ENCODE assay signal across 8 mouse cellular contexts in genomic region chr10:59950716-59951191, GRCm38 (mm10). TPM values are rescaled to one million over a fixed set of nuclear protein-coding genes. Genes with fewer than 3 reads are reported as not detected.
DNase-seq lines count a peak whose midpoint lies in the region; ATAC-seq lines count a peak whose summit lies in the region.

No protein-coding gene starts in this region.

- H3K27me3 ChIP-seq in hindbrain, embryonic 16.5 days (replicated peaks; ENCODE audit: control insufficient read depth, insufficient read depth, low read length): no peaks in the 10 kb centered on the region
- H3K27me3 ChIP-seq in megakaryocyte, embryonic 14.5 days (replicated peaks): no peaks in the 10 kb centered on the region

- ATAC-seq in hindbrain, embryonic 16.5 days: peak; percentile 53

- peak overlapping the region; percentile 85 for H3K4me3 ChIP-seq in hindbrain, embryonic 16.5 days (ENCODE audit: low read length)
- peak overlapping the region; percentile 93 for H3K4me3 ChIP-seq in megakaryocyte, embryonic 14.5 days (replicated peaks)

- DNase-seq in T-cell, adult 2 months (ENCODE audit: low spot score): peak; percentile 76
- peak; percentile 69 to 82 for DNase-seq in cerebellum, postnatal 4 days (ENCODE audit: low spot score in 2 of 2)
- peak; percentile 83 for DNase-seq in gastrocnemius, adult 18-20 months (ENCODE audit: low spot score)
- peak; percentile 81 to 89 for DNase-seq in left cerebral cortex, postnatal 14 days (ENCODE audit: low spot score in 2 of 2)
- DNase-seq in right cerebral cortex, postnatal 10 days (ENCODE audit: low spot score in 2 of 2): peak; percentile 87 to 89
- peak; percentile 81 for DNase-seq in urinary bladder, postnatal 14 days (ENCODE audit: low spot score)

- H3K27ac ChIP-seq in hindbrain, embryonic 16.5 days (ENCODE audit: low read depth, low read length): peak overlapping the region; percentile 96

- peaks cover 15% of the 10 kb centered on the region for H3K4me1 ChIP-seq in hindbrain, embryonic 16.5 days (ENCODE audit: control insufficient read depth, insufficient read depth, low read depth, low read length)
- H3K4me1 ChIP-seq in megakaryocyte, embryonic 14.5 days: peaks cover 75% of the 10 kb centered on the region

- 0% methylated on average over 23 of the region's 23 CpGs for WGBS in hindbrain, embryonic 16.5 days

- H3K9ac ChIP-seq in hindbrain, embryonic 16.5 days (ENCODE audit: low read depth, low read length): peak overlapping the region; percentile 93

- no peaks in the 10 kb centered on the region for H3K36me3 ChIP-seq in hindbrain, embryonic 16.5 days (ENCODE audit: control insufficient read depth, insufficient read depth, low read length)
- peaks cover 27% of the 10 kb centered on the region for H3K36me3 ChIP-seq in megakaryocyte, embryonic 14.5 days (replicated peaks; ENCODE audit: low read length)

- intact Hi-C loops in left cerebral cortex, postnatal 14 days (cut with DNase I): loop anchor here (1.0 kb wide), 1 partner anchor 56 kb away; no protein-coding TSS in a partner anchor

- H3K4me2 ChIP-seq in hindbrain, embryonic 16.5 days (ENCODE audit: low read length): peak overlapping the region; percentile 82

- H3K9me3 ChIP-seq in hindbrain, embryonic 16.5 days (ENCODE audit: control insufficient read depth, low read length): no peaks in the 10 kb centered on the region
- no peaks in the 10 kb centered on the region for H3K9me3 ChIP-seq in megakaryocyte, embryonic 14.5 days

RNA-seq across cellular contexts. Expression of gene Ddit4, which starts 0.9 kb away (rescaled TPM):
- total RNA-seq in gastrocnemius, adult 18-20 months (2021): 100 to 1,000 TPM in 1 of 2 experiments, 1 to 10 TPM in 1; 8.1 to 202 TPM
- polyA plus RNA-seq in hindbrain, embryonic 16.5 days (2015; fragmentation: Nextera tagmentation; extraction: Ambion mirVana): 75.3 and 97.1 TPM in 2 replicates
- 10 to 100 TPM; 52.5 to 76.3 TPM for total RNA-seq in left cerebral cortex, postnatal 14 days (2021)
- polyA plus RNA-seq in megakaryocyte, embryonic 14.5 days (2012; ENCODE audit: insufficient read depth, low replicate concordance): 33.2 and 44.6 TPM in 2 replicates

RNA-seq across cellular contexts. Expression of gene Ascc1, which starts 51.9 kb away (rescaled TPM):
- total RNA-seq in gastrocnemius, adult 18-20 months (2021): 10 to 100 TPM; 14.2 to 15.3 TPM
- polyA plus RNA-seq in hindbrain, embryonic 16.5 days (2015; fragmentation: Nextera tagmentation; extraction: Ambion mirVana): 47.7 and 48.3 TPM in 2 replicates
- total RNA-seq in left cerebral cortex, postnatal 14 days (2021): 10 to 100 TPM; 18.1 to 19.4 TPM
- polyA plus RNA-seq in megakaryocyte, embryonic 14.5 days (2012; ENCODE audit: insufficient read depth, low replicate concordance): 126 and 233 TPM in 2 replicates

RNA-seq across cellular contexts. Expression of gene Anapc16, which starts 52.2 kb away (rescaled TPM):
- 10 to 100 TPM; 43.7 to 43.9 TPM for total RNA-seq in gastrocnemius, adult 18-20 months (2021)
- polyA plus RNA-seq in hindbrain, embryonic 16.5 days (2015; fragmentation: Nextera tagmentation; extraction: Ambion mirVana): 101 and 116 TPM in 2 replicates
- 10 to 100 TPM; 60.8 to 67.3 TPM for total RNA-seq in left cerebral cortex, postnatal 14 days (2021)
- polyA plus RNA-seq in megakaryocyte, embryonic 14.5 days (2012; ENCODE audit: insufficient read depth, low replicate concordance): 73.7 and 169 TPM in 2 replicates

Comparison
In these comparisons a context has a peak if more than half of its experiments do, and no peak if none do; other contexts are left out.
1. Peak in every context shown above with its lines: DNase-seq, ATAC-seq, H3K4me3 ChIP-seq and H3K27ac ChIP-seq.